Mouse (Mus musculus) mesoderm, embryonic 11.5 days (tissue): Measurements from ENCODE around the gene Phospho1.

Source experiments
- DNase-seq: peaks from one replicate; pipeline ENCODE4 v3.0.0-alpha.2; 2012; ENCODE audit warnings: low read depth, low spot score

Gene Phospho1

GRCm38 (mm10) chr11:95834143-95834667, 9.9 kb downstream of the Phospho1 start:
- no peak for DNase-seq

GRCm38 (mm10) chr11:95834742-95835710, 10.7 kb downstream of the Phospho1 start:
- no peak for DNase-seq

GRCm38 (mm10) chr11:95835832-95836231, 11.5 kb downstream of the Phospho1 start:
- no peak for DNase-seq

GRCm38 (mm10) chr11:95836433-95836832, 12.1 kb downstream of the Phospho1 start:
- no peak for DNase-seq

GRCm38 (mm10) chr11:95837059-95837458, 12.8 kb downstream of the Phospho1 start, which contains the start of gene Gngt2:
Gngt2 (plus strand) TSS chr11:95837216.
- DNase-seq, result no peak

- DNase-seq, result no peak
Measured at GRCm38 (mm10) chr11:95838598-95838997, 14.3 kb downstream of the Phospho1 start.

- DNase-seq, result no peak
Measured at GRCm38 (mm10) chr11:95838999-95839868, 14.9 kb downstream of the Phospho1 start.

GRCm38 (mm10) chr11:95840694-95841497, 16.6 kb downstream of the Phospho1 start:
- DNase-seq, result no peak

- DNase-seq, result no peak
Measured at GRCm38 (mm10) chr11:95841498-95841830, 17.2 kb downstream of the Phospho1 start.

- no peak for DNase-seq
Measured at GRCm38 (mm10) chr11:95842074-95842681, 17.9 kb downstream of the Phospho1 start, which contains the start of gene Abi3. Abi3 (minus strand) TSS chr11:95842476.

- no peak for DNase-seq
Measured at GRCm38 (mm10) chr11:95842953-95843352, 18.7 kb downstream of the Phospho1 start.

GRCm38 (mm10) chr11:95843421-95843950, 19.2 kb downstream of the Phospho1 start:
- no peak for DNase-seq

GRCm38 (mm10) chr11:95844935-95845334, 20.6 kb downstream of the Phospho1 start:
- DNase-seq, result no peak

GRCm38 (mm10) chr11:95850898-95851297, 26.6 kb downstream of the Phospho1 start:
- DNase-seq, result no peak

GRCm38 (mm10) chr11:95853684-95854083, 29.4 kb downstream of the Phospho1 start:
- peak; percentile 48 for DNase-seq

GRCm38 (mm10) chr11:95857306-95857705, 33.0 kb downstream of the Phospho1 start:
- no peak for DNase-seq

GRCm38 (mm10) chr11:95857716-95858527, 33.6 kb downstream of the Phospho1 start:
- peak; percentile 32 for DNase-seq

GRCm38 (mm10) chr11:95858528-95859467, 34.5 kb downstream of the Phospho1 start:
- peak; percentile 98 for DNase-seq
